Mouse (Mus musculus) liver, adult 2 months (tissue): ENCODE measurements around the gene Ssh3. TPM values are rescaled to one million over a fixed set of nuclear protein-coding genes. Genes with fewer than 3 reads are reported as not detected.

Experiments used
- DNase-seq: peaks from one replicate; pipeline ENCODE4 v3.0.0-alpha.2; 2011; ENCODE audit warnings: low read depth, low spot score; ENCODE audit errors: extremely low read depth
- H3K27ac ChIP-seq: fragments of 200-500 bp; replicated peaks from 2 replicates; pipeline ENCODE4 v1.5.1; 2012; ENCODE audit warnings: low read depth, mild to moderate bottlenecking, control low read depth, inconsistent platforms, low read length; ENCODE audit not compliant: insufficient read depth
- H3K27me3 ChIP-seq: fragments of 200-500 bp; 2 replicates; pipeline ENCODE4 v1.6.1; 2012; ENCODE audit warnings: mild to moderate bottlenecking, moderate library complexity, low read length, inconsistent platforms; ENCODE audit not compliant: control insufficient read depth, insufficient read depth
- H3K36me3 ChIP-seq: fragments of 200-500 bp; 2 replicates; pipeline ENCODE4 v1.6.1; 2012; ENCODE audit warnings: low read length, inconsistent platforms; ENCODE audit not compliant: control insufficient read depth, insufficient read depth
- H3K4me1 ChIP-seq: fragments of 200-500 bp; 2 replicates; pipeline ENCODE4 v1.6.1; 2011; ENCODE audit warnings: low read length; ENCODE audit not compliant: control insufficient read depth, insufficient read depth
- H3K4me3 ChIP-seq: fragments of 200-500 bp; 2 replicates; pipeline ENCODE4 v1.5.1; 2011; ENCODE audit warnings: low read depth, mild to moderate bottlenecking, control low read depth, low read length, moderate library complexity; ENCODE audit not compliant: insufficient read depth
- H3K79me2 ChIP-seq: fragments of 200-500 bp; 2 replicates; pipeline ENCODE4 v1.6.1; 2012; ENCODE audit warnings: inconsistent platforms, mild to moderate bottlenecking, low read length, moderate library complexity; ENCODE audit not compliant: control insufficient read depth, insufficient read depth
- H3K9ac ChIP-seq: fragments of 200-500 bp; 2 replicates; pipeline ENCODE4 v1.6.1; 2012; ENCODE audit warnings: low read depth, mild to moderate bottlenecking, control low read depth, inconsistent platforms, low read length
- CTCF ChIP-seq: fragments of 200-500 bp; IDR thresholded peaks from 2 replicates; pipeline ENCODE4 v1.5.1; 2011; ENCODE audit warnings: low read depth, low read length, control low read depth
- POLR2A ChIP-seq: fragments of 200-500 bp; IDR thresholded peaks from 2 replicates; pipeline ENCODE4 v1.6.1; 2011; ENCODE audit warnings: low read length, control low read depth; ENCODE audit not compliant: insufficient read depth; ENCODE audit errors: extremely low read depth
- WGBS: fragments of 180-500 bp; shearing (Covaris S2); methylation state at CpG from one replicate; pipeline ENCODE4 v1.1.7; 2018; 5-methylcytosine and 5-hydroxymethylcytosine counted together
- polyA plus RNA-seq: library from polyadenylated mRNA; depleted of rRNA; stranded (reverse); fragments of >200 nt; gene quantifications from 2 replicates; pipeline ENCODE4 v1.2.3, GENCODE M21; 2012
- total RNA-seq: library from RNA; depleted of rRNA; stranded (reverse); fragments of >200 nt; gene quantifications from 2 replicates; pipeline ENCODE4 v1.2.3, GENCODE M21; 2014

Ssh3 gene
- total and polyA plus RNA-seq, 2 experiments: 11.5 to 29.2 TPM

GRCm38 (mm10) chr19:4301735-4302651 is 33.0 kb upstream of the Ssh3 start:
- TF ChIP-seq POLR2A (no peak), CTCF (no peak)
- Histone ChIP-seq H3K4me3 (no peak overlapping the region; the same call in 1 of the 2 replicates), H3K27me3 (no peaks in the 10 kb centered on the region), H3K4me1 (peaks cover 17% of the 10 kb centered on the region), H3K79me2 (peaks cover 66% of the 10 kb centered on the region), H3K27ac (peak overlapping the region; percentile 57), H3K9ac (peak overlapping the region; percentile 46), H3K36me3 (no peaks in the 10 kb centered on the region)
- DNase-seq: peak; percentile 48
- WGBS: 64% methylated on average over 21 of the region's 21 CpGs

- 69% methylated on average over 11 of the region's 11 CpGs for WGBS
Measured at GRCm38 (mm10) chr19:4300852-4301734, 32.1 kb upstream of the Ssh3 start.

GRCm38 (mm10) chr19:4300271-4300704 is 31.3 kb upstream of the Ssh3 start:
- Histone ChIP-seq H3K9ac (no peak overlapping the region), H3K27ac (peak overlapping the region; percentile 54), H3K36me3 (no peaks in the 10 kb centered on the region), H3K27me3 (no peaks in the 10 kb centered on the region), H3K4me3 (no peak overlapping the region), H3K79me2 (peaks cover 60% of the 10 kb centered on the region), H3K4me1 (peaks cover 17% of the 10 kb centered on the region)
- peak; percentile 48 for DNase-seq
- TF ChIP-seq CTCF: no peak
- TF ChIP-seq POLR2A: no peak
- 63% methylated on average over 7 of the region's 7 CpGs for WGBS

More at GRCm38 (mm10) chr19:4300852-4301734, 32.1 kb upstream of the Ssh3 start:
- TF ChIP-seq CTCF (no peak), POLR2A (no peak)
- no peaks in the 10 kb centered on the region for H3K27me3 ChIP-seq
- peak overlapping the region; percentile 2; the same call in 1 of the 2 replicates for H3K9ac ChIP-seq
- no peak overlapping the region for H3K4me3 ChIP-seq
- DNase-seq: no peak
- no peaks in the 10 kb centered on the region for H3K36me3 ChIP-seq
- peaks cover 66% of the 10 kb centered on the region for H3K79me2 ChIP-seq
- peak overlapping the region; percentile 54; the same call in 1 of the 2 replicates for H3K27ac ChIP-seq
- peaks cover 17% of the 10 kb centered on the region for H3K4me1 ChIP-seq

- WGBS: 67% methylated on average over 6 of the region's 6 CpGs
Measured at GRCm38 (mm10) chr19:4299574-4300270, 30.7 kb upstream of the Ssh3 start.

GRCm38 (mm10) chr19:4299126-4299525 is 30.1 kb upstream of the Ssh3 start:
- peaks cover 11% of the 10 kb centered on the region for H3K4me1 ChIP-seq
- WGBS: 88% methylated on average over 7 of the region's 7 CpGs
- H3K79me2 ChIP-seq: peaks cover 49% of the 10 kb centered on the region
- DNase-seq: no peak
- H3K4me3 ChIP-seq: no peak overlapping the region
- H3K9ac ChIP-seq: 0 out of 2 replicates have a peak overlapping the region, but pooled peaks have one; percentile 8
- H3K27me3 ChIP-seq: no peaks in the 10 kb centered on the region
- H3K27ac ChIP-seq: peak overlapping the region; percentile 40; the same call in 1 of the 2 replicates
- TF ChIP-seq CTCF: no peak
- H3K36me3 ChIP-seq: no peaks in the 10 kb centered on the region

More at GRCm38 (mm10) chr19:4299574-4300270, 30.7 kb upstream of the Ssh3 start:
- peaks cover 13% of the 10 kb centered on the region for H3K4me1 ChIP-seq
- peak overlapping the region; percentile 54 for H3K27ac ChIP-seq
- no peak overlapping the region for H3K9ac ChIP-seq
- DNase-seq: peak; percentile 32
- H3K4me3 ChIP-seq: no peak overlapping the region
- no peaks in the 10 kb centered on the region for H3K27me3 ChIP-seq
- no peak for TF ChIP-seq POLR2A
- TF ChIP-seq CTCF: no peak
- peaks cover 55% of the 10 kb centered on the region for H3K79me2 ChIP-seq
- H3K36me3 ChIP-seq: no peaks in the 10 kb centered on the region
